Mouse (Mus musculus) ovary, adult 18-20 months (tissue): ENCODE data around the gene Pfdn6.
"Not testable (repeated sequence)": the region's sequence is repeated elsewhere in the genome, so short reads cannot be mapped to it uniquely, and the experiment has no call there.

ENCODE experiments used
- DNase-seq: peaks from one replicate; pipeline ENCODE4 v3.0.0; 2022; ENCODE audit warnings: low spot score, mixed read lengths

The Pfdn6 gene

DNA sequence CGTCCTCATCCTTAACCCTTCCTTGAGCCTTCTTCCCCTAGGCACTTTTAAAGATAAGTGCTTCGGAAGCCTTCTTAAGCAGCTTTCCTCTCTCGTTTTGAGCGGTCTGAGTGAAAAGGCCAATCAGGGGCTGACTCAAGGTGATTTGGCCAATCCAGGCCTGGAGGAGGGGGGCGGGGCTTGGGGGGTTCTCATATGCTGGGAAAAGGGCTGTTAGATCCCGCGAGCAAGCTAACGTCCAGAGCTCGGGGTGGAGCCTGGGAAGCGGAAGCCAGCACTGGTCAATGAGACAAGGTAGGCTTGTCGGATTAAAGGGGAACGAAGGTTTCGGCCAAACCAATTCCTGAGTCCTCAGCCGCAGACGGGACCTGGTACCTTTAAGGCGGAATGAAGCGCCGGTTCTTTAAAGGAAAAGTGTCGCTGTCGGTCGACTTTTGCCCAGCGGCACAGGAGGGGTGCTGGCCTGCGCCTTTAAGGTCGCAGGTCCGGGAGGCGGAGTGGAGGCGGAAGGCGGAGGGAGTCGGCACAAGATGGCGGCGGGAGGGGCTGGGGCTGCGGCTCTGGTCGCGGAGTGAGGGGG lies 24.4 kb downstream of the Pfdn6 start, which contains the start of the genes Tapbp and Zbtb22:
TSS of gene Tapbp (plus strand) at position 229 of the 580 bp plus-strand sequence.
TSS of gene Zbtb22 (plus strand) at position 234 of the 580 bp plus-strand sequence.
- DNase-seq, result peak; percentile 97

GRCm38 (mm10) chr17:33914969-33915391 lies 25.2 kb downstream of the Pfdn6 start:
- DNase-seq, result no peak

GRCm38 (mm10) chr17:33913905-33914304 lies 26.2 kb downstream of the Pfdn6 start:
- DNase-seq, result no peak

DNA sequence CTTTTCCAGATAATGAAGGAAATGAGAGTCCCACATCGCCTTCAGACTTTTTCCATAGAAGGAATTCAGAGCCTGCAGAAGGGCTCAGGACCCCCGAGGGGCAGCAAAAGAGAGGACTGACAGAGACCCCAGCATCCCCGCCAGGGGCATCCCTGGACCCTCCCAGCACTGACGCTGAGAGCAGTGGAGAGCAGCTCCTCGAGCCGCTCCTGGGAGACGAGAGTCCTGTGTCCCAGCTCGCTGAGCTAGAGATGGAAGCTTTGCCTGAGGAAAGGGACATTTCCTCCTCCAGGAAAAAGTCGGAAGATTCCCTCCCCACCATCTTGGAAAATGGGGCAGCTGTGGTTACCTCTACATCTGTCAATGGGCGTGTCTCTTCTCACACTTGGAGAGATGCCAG lies 26.9 kb downstream of the Pfdn6 start:
- no peak for DNase-seq

GRCm38 (mm10) chr17:33911813-33912414 lies 28.2 kb downstream of the Pfdn6 start:
- no peak for DNase-seq

DNA sequence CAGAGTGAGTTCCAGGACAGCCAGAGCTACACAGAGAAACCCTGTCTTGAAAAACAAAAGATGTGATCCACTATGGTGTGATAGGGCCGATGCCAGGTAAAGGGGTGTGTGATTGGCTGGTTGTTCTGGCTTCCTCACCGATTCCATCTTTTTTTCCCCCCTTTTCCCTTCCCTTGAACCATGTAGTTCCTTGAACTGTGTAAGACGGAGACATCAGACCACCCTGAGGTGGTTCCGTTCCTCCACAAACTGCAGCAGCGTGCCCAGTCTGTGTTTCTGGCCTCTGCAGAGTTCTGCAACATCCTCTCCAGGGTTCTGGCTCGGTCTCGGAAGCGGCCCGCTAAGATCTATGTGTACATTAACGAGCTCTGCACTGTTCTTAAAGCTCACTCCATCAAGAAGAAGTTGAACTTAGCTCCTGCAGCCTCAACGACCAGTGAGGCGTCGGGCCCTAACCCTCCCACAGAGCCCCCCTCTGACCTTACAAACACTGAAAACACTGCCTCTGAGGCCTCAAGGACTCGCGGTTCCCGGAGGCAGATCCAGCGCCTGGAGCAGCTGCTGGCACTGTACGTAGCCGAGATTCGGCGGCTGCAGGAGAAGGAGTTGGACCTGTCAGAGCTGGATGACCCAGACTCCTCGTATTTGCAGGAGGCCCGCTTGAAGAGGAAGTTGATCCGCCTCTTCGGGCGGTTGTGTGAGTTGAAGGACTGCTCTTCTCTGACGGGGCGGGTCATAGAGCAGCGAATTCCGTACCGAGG lies 28.9 kb downstream of the Pfdn6 start:
- no peak for DNase-seq

DNA sequence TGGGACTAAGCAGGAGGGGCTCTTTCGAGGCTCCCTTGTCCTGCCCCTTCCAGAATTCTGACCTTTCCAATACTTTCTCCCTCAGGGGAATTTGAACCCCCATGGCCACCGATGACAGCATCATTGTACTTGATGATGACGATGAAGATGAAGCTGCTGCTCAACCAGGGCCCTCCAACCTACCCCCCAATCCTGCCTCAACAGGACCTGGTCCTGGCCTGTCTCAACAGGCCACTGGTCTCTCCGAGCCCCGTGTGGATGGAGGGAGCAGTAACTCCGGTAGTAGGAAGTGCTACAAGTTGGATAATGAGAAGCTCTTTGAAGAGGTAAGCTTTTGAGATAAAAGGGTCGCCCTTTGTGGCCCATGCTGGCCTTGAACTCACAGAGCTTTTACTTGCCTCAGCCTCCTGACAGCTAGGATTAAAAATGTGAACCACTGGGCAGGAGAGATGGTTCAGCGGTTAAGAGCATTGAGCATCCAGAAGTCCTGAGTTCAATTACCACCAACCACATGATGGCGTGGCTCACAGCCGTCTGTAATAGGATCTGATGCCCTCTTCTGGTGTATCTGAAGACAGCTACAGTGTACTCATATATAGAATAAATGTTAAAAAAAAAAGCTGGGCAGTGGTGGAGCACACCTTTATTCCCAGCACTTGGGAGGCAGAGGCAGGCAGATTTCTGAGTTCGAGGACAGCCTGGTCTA lies 29.6 kb downstream of the Pfdn6 start:
- no peak for DNase-seq

DNA sequence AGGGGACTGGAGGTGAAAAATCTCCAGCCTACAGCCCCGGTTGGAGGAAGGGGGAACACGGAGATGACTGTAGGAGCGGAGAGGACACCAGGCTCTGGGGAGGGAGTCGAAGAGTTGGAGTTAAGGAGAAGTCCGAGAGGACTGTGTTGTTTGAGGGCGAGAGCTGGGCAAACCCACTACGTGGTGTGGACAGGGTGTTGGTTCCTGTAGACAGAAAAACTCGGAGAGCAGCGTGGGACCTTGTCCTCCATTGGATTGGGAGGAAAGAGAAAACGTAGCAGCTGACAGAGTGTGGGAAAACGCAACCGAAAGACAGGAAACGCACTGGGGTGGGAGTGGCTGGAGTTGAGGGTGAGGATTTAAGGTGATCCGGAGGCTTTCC lies 30.3 kb downstream of the Pfdn6 start:
- peak; percentile 28 for DNase-seq

DNA sequence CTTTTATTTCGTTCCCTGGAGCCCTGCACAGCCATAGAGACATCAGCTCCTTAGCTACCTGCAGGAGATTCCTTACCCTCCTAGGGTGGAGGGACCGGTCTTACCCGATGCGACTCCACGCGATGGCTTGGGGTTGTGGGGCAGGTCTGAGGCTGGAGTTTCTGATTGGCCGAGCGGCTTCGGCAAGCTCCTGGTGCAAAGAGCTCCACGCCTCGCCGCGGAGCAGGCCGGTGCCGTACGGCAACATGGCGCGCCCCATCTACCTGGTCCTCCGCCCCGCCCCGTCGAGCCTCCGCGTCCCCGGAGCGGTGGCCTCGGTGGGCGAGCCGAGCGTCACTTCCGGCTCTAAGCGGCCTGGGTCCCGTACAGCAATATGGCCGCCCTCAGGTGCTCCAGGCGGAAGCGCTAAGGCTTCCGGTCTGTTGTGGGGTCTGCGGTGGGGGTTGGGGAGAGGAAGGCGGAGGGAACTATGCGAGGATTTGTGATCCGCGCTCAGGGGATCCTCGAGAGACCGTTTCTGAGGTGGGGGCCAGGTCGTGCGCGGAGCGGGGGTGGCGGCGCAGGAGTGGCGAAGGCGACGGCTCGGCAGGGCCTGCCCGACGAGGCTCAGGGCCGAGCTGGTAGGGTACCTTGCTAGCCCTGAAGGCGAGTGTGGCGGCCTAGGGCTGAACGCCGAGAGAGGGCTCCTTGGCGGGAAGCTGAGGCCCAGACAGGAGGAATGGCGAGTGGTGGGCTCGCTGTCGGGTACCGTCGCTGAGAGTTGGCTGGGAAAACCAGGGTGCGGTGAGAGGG lies 30.9 kb downstream of the Pfdn6 start, which contains the start of gene Daxx:
TSS of gene Daxx (plus strand) at position 338 of the 792 bp plus-strand sequence.
- peak; percentile 97 for DNase-seq

DNA sequence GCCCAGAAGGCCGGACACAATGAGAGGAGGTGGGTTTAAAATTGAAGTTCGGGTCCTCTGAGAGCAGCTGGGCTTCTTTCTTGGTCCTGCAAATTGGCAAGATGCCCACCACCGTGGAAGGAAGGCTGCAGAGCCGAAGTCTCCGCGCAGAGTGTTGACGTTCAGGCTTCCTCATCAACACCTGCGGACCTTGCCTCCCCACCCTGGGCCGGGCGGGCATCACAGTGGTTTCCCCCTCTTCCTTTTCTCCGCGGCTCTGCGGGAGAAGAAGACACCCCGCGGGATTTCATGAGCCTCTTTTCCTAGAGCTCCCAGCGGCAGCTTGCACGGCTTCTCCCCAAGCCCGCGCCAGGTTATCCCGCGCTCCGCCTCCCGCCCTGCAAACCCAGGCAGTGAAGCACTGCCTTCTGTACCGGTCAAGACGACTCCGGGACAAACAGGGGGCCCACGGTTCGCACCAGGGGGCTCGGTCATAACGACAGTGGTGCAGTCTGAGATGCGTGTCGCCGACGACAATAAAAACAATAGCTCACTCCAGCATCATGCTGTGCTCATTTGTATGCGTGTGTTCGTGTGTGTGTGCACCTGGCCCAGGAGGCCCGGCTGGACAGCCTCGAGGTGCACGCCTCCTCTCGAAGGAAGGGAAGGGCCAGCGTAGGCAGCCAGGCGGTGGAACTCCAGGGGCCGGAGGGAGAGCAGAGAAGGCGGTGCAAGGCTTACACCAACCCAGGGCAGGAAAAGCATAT lies 31.6 kb downstream of the Pfdn6 start:
- DNase-seq, result peak; percentile 28

DNA sequence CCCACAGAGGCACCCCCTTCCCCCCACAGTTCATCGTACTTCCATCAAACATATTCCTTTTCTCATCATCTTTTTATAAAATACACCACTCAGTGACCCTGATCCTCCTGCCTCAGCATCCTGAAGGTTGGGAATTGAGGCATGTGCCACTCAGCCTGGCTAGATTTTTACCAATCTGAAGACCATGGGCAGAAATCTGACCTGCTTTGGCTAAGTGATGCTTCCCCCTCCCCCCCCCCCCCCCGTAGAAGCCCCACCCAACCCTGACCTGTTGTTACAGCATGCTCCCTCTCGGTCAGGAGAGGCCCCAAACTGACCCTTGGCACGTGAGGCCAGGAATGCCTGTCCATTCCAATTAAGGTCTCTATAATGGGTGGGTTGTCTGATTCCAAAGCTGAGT lies 35.3 kb downstream of the Pfdn6 start, which contains the start of gene Platr17:
TSS of gene Platr17 (plus strand) at position 301 of the 400 bp plus-strand sequence.
- not testable (repeated sequence) for DNase-seq

GRCm38 (mm10) chr17:33903911-33904651 lies 36.1 kb downstream of the Pfdn6 start:
- not testable (repeated sequence) for DNase-seq

GRCm38 (mm10) chr17:33902491-33902890 lies 37.7 kb downstream of the Pfdn6 start:
- DNase-seq, result no peak

- no peak for DNase-seq
Observed at GRCm38 (mm10) chr17:33902079-33902478, 38.1 kb downstream of the Pfdn6 start.

GRCm38 (mm10) chr17:33901653-33902052 lies 38.5 kb downstream of the Pfdn6 start:
- no peak for DNase-seq

DNA sequence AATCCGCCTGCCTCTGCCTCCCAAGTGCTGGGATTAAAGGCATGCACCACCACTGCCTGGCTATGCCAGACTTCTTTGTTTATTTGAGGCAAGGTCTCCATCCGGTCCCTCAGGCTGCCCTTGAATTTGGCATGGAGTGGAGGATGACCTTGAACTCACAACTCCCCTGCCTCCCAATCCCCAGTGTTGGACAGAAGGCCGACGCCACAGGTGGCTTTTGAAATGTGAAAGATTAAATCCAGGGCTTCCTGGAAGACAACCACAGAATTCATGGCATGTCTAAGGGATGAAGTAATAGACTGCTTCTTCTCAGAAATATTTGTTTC lies 39.2 kb downstream of the Pfdn6 start:
- no peak for DNase-seq

GRCm38 (mm10) chr17:33900281-33900988 lies 39.7 kb downstream of the Pfdn6 start:
- no peak for DNase-seq

DNA sequence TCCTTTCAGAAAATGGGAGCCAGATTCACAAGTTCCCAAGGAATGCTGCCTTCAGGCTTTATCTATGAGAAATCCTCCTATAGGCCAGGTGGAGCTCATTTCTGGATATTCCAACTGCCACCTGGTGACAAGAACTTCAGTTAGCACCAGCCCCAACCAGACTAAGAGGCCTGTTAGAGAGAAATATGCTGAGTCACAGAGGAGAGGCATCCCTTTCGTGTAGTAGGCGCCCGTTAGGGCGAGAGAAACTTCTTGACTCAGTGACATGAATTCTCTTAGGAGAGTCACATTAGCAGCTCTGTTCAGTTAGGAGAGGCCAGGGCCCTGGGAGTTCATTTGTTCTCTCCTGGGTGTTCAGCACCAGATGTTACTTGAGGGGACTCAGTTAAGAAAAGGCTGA lies 40.5 kb downstream of the Pfdn6 start:
- DNase-seq, result no peak

DNA sequence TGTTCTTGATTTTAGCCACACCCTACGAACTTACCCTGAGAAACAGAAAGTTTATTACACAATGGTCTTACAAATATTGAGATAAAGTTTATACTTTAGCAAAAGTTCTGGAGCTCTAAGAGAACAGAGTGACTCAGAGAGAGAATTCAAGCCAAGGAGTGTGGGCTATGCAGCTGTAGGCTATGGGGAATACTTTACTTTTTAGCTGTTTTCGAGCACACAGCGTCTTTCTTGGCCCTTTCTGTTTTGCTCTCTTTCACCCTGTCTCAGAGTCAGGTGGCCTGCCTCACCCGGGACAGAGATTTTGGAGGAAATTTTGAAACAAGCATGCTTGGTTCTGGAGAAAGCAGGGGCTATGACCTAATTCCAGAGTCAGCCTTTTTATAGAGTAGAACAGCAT lies 42.0 kb downstream of the Pfdn6 start:
- DNase-seq, result not testable (repeated sequence)
